Mouse (Mus musculus): ENCODE data around the gene Slit1.

DNA sequence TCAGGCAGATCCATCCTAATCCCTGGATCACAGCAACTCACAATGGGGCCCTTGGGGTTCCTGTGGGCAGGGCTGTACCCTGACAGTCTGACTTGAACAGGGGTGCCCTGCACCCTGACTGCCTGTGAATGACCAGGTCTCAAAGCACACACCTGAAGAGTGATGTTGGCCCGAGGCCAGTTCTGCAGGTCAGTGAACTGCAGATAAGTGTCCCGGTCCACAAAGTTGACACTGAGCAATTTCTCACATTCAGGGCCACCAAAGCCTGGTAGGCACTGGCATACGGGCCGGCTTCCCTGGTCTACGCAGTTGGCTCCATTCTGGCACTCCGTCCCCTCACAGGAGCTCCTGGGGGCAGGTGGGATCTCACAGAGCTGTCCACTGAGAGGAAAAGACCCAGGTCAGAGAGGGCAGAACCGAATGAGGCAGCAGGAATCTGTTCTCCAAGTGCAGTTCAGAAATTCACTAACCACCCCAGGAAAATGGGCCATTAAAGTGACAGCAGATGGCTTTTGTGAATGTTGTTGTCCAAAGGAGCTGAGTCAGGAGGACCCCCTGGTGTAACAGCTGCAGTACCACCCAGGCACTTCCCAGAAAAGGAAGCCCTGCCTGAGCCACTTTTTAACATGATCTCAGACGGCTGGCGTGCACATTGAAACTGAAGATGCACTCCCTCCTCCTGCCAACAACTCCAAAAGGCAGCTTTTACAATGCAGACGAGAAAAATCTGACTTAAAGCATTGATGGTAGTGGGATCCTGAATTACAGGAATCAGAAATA, 137.1 kb downstream of the Slit1 start:
- no peak for TF ChIP-seq CTCF (IDR thresholded peaks at IDR 0.05; ENCODE audit: low read depth)
- TF ChIP-seq EP300 (IDR thresholded peaks at IDR 0.05; ENCODE audit: low read depth): no peak
